Mouse (Mus musculus) C2C12 (cell line): ENCODE results near the gene Cmtm3. TPM values are rescaled to one million over a fixed set of nuclear protein-coding genes. Genes with fewer than 3 reads are reported as not detected.

Experiments used
- H3K27me3 ChIP-seq: one replicate; pipeline ENCODE4 v1.6.1; 2011; ENCODE audit not compliant: control insufficient read depth, insufficient read depth, insufficient read length
- H3K36me3 ChIP-seq: one replicate; pipeline ENCODE4 v1.6.1; 2011; ENCODE audit not compliant: control insufficient read depth, insufficient read depth
- H3K4me3 ChIP-seq: one replicate; pipeline ENCODE4 v1.5.1; 2011; ENCODE audit warnings: mild to moderate bottlenecking, control low read depth; ENCODE audit not compliant: poor library complexity, insufficient read depth, severe bottlenecking
- H3K79me2 ChIP-seq: one replicate; pipeline ENCODE4 v1.6.1; 2011; ENCODE audit not compliant: control insufficient read depth, insufficient read depth
- H3K79me3 ChIP-seq: one replicate; pipeline ENCODE4 v1.6.1; 2011; ENCODE audit warnings: low read depth, control low read depth
- H3ac ChIP-seq: one replicate; pipeline ENCODE3; 2011; ENCODE audit warnings: low read depth; ENCODE audit not compliant: control insufficient read depth, insufficient read length
- CEBPB ChIP-seq: IDR thresholded peaks from one replicate; pipeline ENCODE4 v1.6.1; 2011; ENCODE audit warnings: low read depth, mild to moderate bottlenecking, control low read depth, moderate library complexity
- CTCF ChIP-seq: IDR thresholded peaks from one replicate; pipeline ENCODE4 v1.5.1; 2011; ENCODE audit not compliant: control insufficient read depth, insufficient read depth, insufficient read length
- FOSL1 ChIP-seq: IDR thresholded peaks from one replicate; pipeline ENCODE4 v1.8.0; 2011; ENCODE audit warnings: mild to moderate bottlenecking, low read length; ENCODE audit not compliant: poor library complexity, insufficient read depth, severe bottlenecking
- MAX ChIP-seq: IDR thresholded peaks from one replicate; pipeline ENCODE4 v1.6.1; 2011; ENCODE audit warnings: mild to moderate bottlenecking, control low read depth
- MYOD1 ChIP-seq: IDR thresholded peaks from one replicate; pipeline ENCODE4 v1.6.1; 2011; ENCODE audit warnings: low read depth; ENCODE audit not compliant: control insufficient read depth, insufficient read length
- MYOG ChIP-seq: IDR thresholded peaks from one replicate; pipeline ENCODE4 v1.6.1; 2011; ENCODE audit not compliant: control insufficient read depth, insufficient read length; ENCODE audit errors: extremely low read depth
- USF1 ChIP-seq: IDR thresholded peaks from one replicate; pipeline ENCODE4 v1.6.1; 2011; ENCODE audit warnings: low read depth, mild to moderate bottlenecking, control low read depth, moderate library complexity
- polyA plus RNA-seq: library from polyadenylated mRNA; unstranded; fragments of >200 nt; fragmentation: generic; extraction: Trizol; gene quantifications from one replicate; pipeline ENCODE4 v1.2.1, GENCODE M21; 2012; ENCODE audit warnings: missing spikeins

Cmtm3 gene
- polyA plus RNA-seq, 1 experiment = 86.5 TPM

GRCm38 (mm10) chr8:104390245-104390644 lies 51.0 kb downstream of the Cmtm3 start:
- Histone ChIP-seq H3K36me3 (peaks cover 3% of the 10 kb centered on the region), H3K79me3 (peaks cover 35% of the 10 kb centered on the region), H3K79me2 (peaks cover 84% of the 10 kb centered on the region), H3K27me3 (no peaks in the 10 kb centered on the region), H3K4me3 (no peak overlapping the region), H3ac (no peak overlapping the region)
- TF ChIP-seq CEBPB = no peak
- no peak for TF ChIP-seq FOSL1
- TF ChIP-seq USF1 = no peak
- no peak for TF ChIP-seq MAX
- no peak for TF ChIP-seq MYOG
- no peak for TF ChIP-seq MYOD1
- TF ChIP-seq CTCF = no peak

GRCm38 (mm10) chr8:104393139-104393538 lies 53.9 kb downstream of the Cmtm3 start:
- H3K79me3 ChIP-seq = peaks cover 25% of the 10 kb centered on the region
- TF ChIP-seq CEBPB (no peak), MAX (no peak), CTCF (no peak), FOSL1 (no peak), USF1 (no peak)
- H3K79me2 ChIP-seq = peaks cover 55% of the 10 kb centered on the region
- H3K4me3 ChIP-seq = no peak overlapping the region
- no peaks in the 10 kb centered on the region for H3K27me3 ChIP-seq
- no peak overlapping the region for H3ac ChIP-seq
- peaks cover 3% of the 10 kb centered on the region for H3K36me3 ChIP-seq

- Histone ChIP-seq H3K27me3 (no peaks in the 10 kb centered on the region), H3K79me3 (peaks cover 23% of the 10 kb centered on the region), H3K36me3 (peaks cover 3% of the 10 kb centered on the region), H3K79me2 (peaks cover 49% of the 10 kb centered on the region), H3K4me3 (no peak overlapping the region), H3ac (no peak overlapping the region)
- TF ChIP-seq FOSL1 = no peak
- TF ChIP-seq CTCF = no peak
- TF ChIP-seq MYOD1 = no peak
- TF ChIP-seq MYOG = no peak
- no peak for TF ChIP-seq MAX
- TF ChIP-seq CEBPB = no peak
- no peak for TF ChIP-seq USF1
These were observed 54.6 kb downstream of the Cmtm3 start for GRCm38 (mm10) chr8:104393767-104394166.

GRCm38 (mm10) chr8:104394801-104395702 lies 55.8 kb downstream of the Cmtm3 start:
- TF ChIP-seq USF1 = no peak
- TF ChIP-seq MYOG = no peak
- no peak for TF ChIP-seq FOSL1
- TF ChIP-seq MAX = no peak
- peaks cover 43% of the 10 kb centered on the region for H3K79me2 ChIP-seq
- H3K79me3 ChIP-seq = peaks cover 19% of the 10 kb centered on the region
- H3ac ChIP-seq = peak overlapping the region; percentile 65
- H3K27me3 ChIP-seq = no peaks in the 10 kb centered on the region
- peaks cover 2% of the 10 kb centered on the region for H3K36me3 ChIP-seq
- H3K4me3 ChIP-seq = peak overlapping the region; percentile 50

- Histone ChIP-seq H3ac (peak within 1 kb of the TSS; percentile 65), H3K79me2 (peaks cover 43% of the 10 kb centered on the region), H3K79me3 (peaks cover 16% of the 10 kb centered on the region), H3K4me3 (peak within 1 kb of the TSS; percentile 50), H3K36me3 (no peaks in the 10 kb centered on the region), H3K27me3 (no peaks in the 10 kb centered on the region)
- TF ChIP-seq USF1 (no peak), CTCF (no peak), CEBPB (no peak), MYOG (no peak), FOSL1 (no peak), MYOD1 (no peak), MAX (no peak)
These were observed 56.6 kb downstream of the Cmtm3 start, which contains the start of gene Cmtm4 for GRCm38 (mm10) chr8:104395703-104396357. Cmtm4 (minus strand) TSS chr8:104395807.

Other genes with a start within 250 kb of the Cmtm3 start
- 0.04 TPM for gene Cdh5, start 237.8 kb upstream of the Cmtm3 start, polyA plus RNA-seq
- gene Bean1, start 169.0 kb upstream of the Cmtm3 start, polyA plus RNA-seq = 0.13 TPM
- gene Tk2, start 90.9 kb upstream of the Cmtm3 start, polyA plus RNA-seq = 11.7 TPM
- gene Cklf, start 88.5 kb upstream of the Cmtm3 start, polyA plus RNA-seq = 19.4 TPM
- not detected for gene Cmtm2a, start 46.2 kb upstream of the Cmtm3 start, polyA plus RNA-seq
- gene Gm45711, start 29.3 kb upstream of the Cmtm3 start, polyA plus RNA-seq = not detected
- not detected for gene Cmtm1, start 29.3 kb upstream of the Cmtm3 start, polyA plus RNA-seq
- gene Gm11020, start 17.8 kb upstream of the Cmtm3 start, polyA plus RNA-seq = not detected
- not detected for gene Cmtm2b, start 17.2 kb upstream of the Cmtm3 start, polyA plus RNA-seq
- gene Cmtm4, start 56.4 kb downstream of the Cmtm3 start, polyA plus RNA-seq = 11.3 TPM
- gene Dync1li2, start 103.6 kb downstream of the Cmtm3 start, polyA plus RNA-seq = 26.8 TPM
- gene Terb1, start 170.5 kb downstream of the Cmtm3 start, polyA plus RNA-seq = not detected
- gene Nae1, start 195.2 kb downstream of the Cmtm3 start, polyA plus RNA-seq = 13.8 TPM
- 0.16 TPM for gene Car7, start 195.3 kb downstream of the Cmtm3 start, polyA plus RNA-seq